Mouse (Mus musculus) CH12.LX (cell line): ENCODE measurements around the gene Msantd1. TPM values are rescaled to one million over a fixed set of nuclear protein-coding genes. Genes with fewer than 3 reads are reported as not detected.

Source experiments
- DNase-seq: peaks from one replicate; pipeline ENCODE4 v3.0.0-alpha.2; 2013; ENCODE audit errors: extremely low read depth
- H3K27ac ChIP-seq: 2 replicates; pipeline ENCODE4 v1.5.1; 2012; ENCODE audit warnings: low read depth, mild to moderate bottlenecking, control low read depth, moderate library complexity; ENCODE audit not compliant: insufficient read depth
- H3K27me3 ChIP-seq: replicated peaks from 2 replicates; pipeline ENCODE3; 2012; ENCODE audit warnings: inconsistent platforms
- H3K36me3 ChIP-seq, 2 experiments: replicated peaks in 1 of 2; 2 replicates each; pipeline versions ENCODE3 to v1.6.1; 2012; ENCODE audit warnings: inconsistent platforms in 1 of 2, low read length in 1 of 2, mild to moderate bottlenecking in 1 of 2, mixed read lengths in 1 of 2, moderate library complexity in 1 of 2; ENCODE audit not compliant: control insufficient read depth in 1 of 2, insufficient read depth in 1 of 2
- H3K4me1 ChIP-seq, 2 experiments: 2 replicates each; pipeline ENCODE4 v1.6.1; 2012; ENCODE audit warnings: inconsistent platforms in 1 of 2, moderate library complexity in 1 of 2; ENCODE audit not compliant: insufficient read depth in 2 of 2, control insufficient read depth in 1 of 2
- H3K4me2 ChIP-seq: 2 replicates; pipeline ENCODE4 v1.6.1; 2012; ENCODE audit warnings: low read depth, mild to moderate bottlenecking, control low read depth; ENCODE audit not compliant: poor library complexity, insufficient read depth, severe bottlenecking
- H3K4me3 ChIP-seq, 3 experiments: fragments of 150-350 bp in 1 of 3; sonication (generic) in 1 of 3; replicated peaks in 1 of 3; 2 replicates each; pipeline versions ENCODE3 to v1.5.1; 2011 to 2012; ENCODE audit warnings: low read depth in 2 of 3, low read length in 2 of 3, mild to moderate bottlenecking in 2 of 3, moderate library complexity in 2 of 3, control low read depth in 1 of 3, improper control_type of control experiment in 1 of 3, inconsistent platforms in 1 of 3, mixed read lengths in 1 of 3; ENCODE audit not compliant: poor library complexity in 1 of 3
- H3K79me2 ChIP-seq: replicated peaks from 2 replicates; pipeline ENCODE4 v1.6.1; 2012; ENCODE audit warnings: mild to moderate bottlenecking, moderate library complexity; ENCODE audit not compliant: control insufficient read depth, poor library complexity, insufficient read depth, severe bottlenecking; ENCODE audit errors: extremely low read depth
- H3K9ac ChIP-seq: 2 replicates; pipeline ENCODE4 v1.6.1; 2012; ENCODE audit warnings: low read depth, mild to moderate bottlenecking, control low read depth, moderate library complexity; ENCODE audit not compliant: insufficient read depth
- H3K9me3 ChIP-seq: replicated peaks from 2 replicates; pipeline ENCODE3; 2012; ENCODE audit warnings: low read length, inconsistent platforms, mixed read lengths
- BHLHE40 ChIP-seq: IDR thresholded peaks from 2 replicates; pipeline ENCODE4 v1.6.1; 2011; ENCODE audit warnings: mild to moderate bottlenecking, low read depth, low read length, improper control_type of control experiment
- CTCF ChIP-seq, 2 experiments: IDR thresholded peaks in 1 of 2; conservative IDR thresholded peaks in 1 of 2; 2 replicates each; pipeline ENCODE4 v1.5.1; 2011 to 2012; ENCODE audit warnings: low read depth in 2 of 2, low read length in 2 of 2, improper control_type of control experiment in 1 of 2, inconsistent platforms in 1 of 2, mild to moderate bottlenecking in 1 of 2, moderate library complexity in 1 of 2
- ELF1 ChIP-seq: IDR thresholded peaks from 2 replicates; pipeline ENCODE4 v1.6.1; 2014; ENCODE audit warnings: low read depth, mild to moderate bottlenecking, inconsistent platforms, low read length, improper control_type of control experiment
- EP300 ChIP-seq: IDR thresholded peaks from 2 replicates; pipeline ENCODE4 v1.6.1; 2011; ENCODE audit warnings: low read length, improper control_type of control experiment
- ETS1 ChIP-seq: conservative IDR thresholded peaks from 2 replicates; pipeline ENCODE4 v1.6.1; 2012; ENCODE audit warnings: low read depth, mild to moderate bottlenecking, inconsistent platforms, low read length, improper control_type of control experiment, moderate library complexity
- MAX ChIP-seq: IDR thresholded peaks from 2 replicates; pipeline ENCODE4 v1.6.1; 2011; ENCODE audit warnings: low read length, improper control_type of control experiment
- MXI1 ChIP-seq: IDR thresholded peaks from 2 replicates; pipeline ENCODE4 v1.6.1; 2011; ENCODE audit warnings: mild to moderate bottlenecking, low read depth, low read length, improper control_type of control experiment
- PAX5 ChIP-seq: IDR thresholded peaks from 2 replicates; pipeline ENCODE4 v1.6.1; 2012; ENCODE audit warnings: low read length, inconsistent platforms, mixed read lengths
- UBTF ChIP-seq: IDR thresholded peaks from 2 replicates; pipeline ENCODE4 v1.6.1; 2012; ENCODE audit warnings: low read depth, mild to moderate bottlenecking, inconsistent platforms, low read length, improper control_type of control experiment, moderate library complexity
- ZNF384 ChIP-seq: IDR thresholded peaks from 2 replicates; pipeline ENCODE4 v1.6.1; 2012; ENCODE audit warnings: low read depth, low read length, improper control_type of control experiment, inconsistent platforms
- dilution Hi-C: fragments of 300-500 bp; cut with MboI; formaldehyde crosslinking; loops from 2 replicates; pipeline ENCODE4 v1.14.3; 2020; ENCODE audit warnings: low sequenced_read_pairs; ENCODE audit not compliant: extremely low pct_unique_long_range_greater_than_20kb, extremely low pct_ligation_motif_present
- in situ Hi-C: fragments of 300-500 bp; cut with MboI; formaldehyde crosslinking; loops from 3 replicates; pipeline ENCODE4 v1.14.3; 2019; ENCODE audit warnings: low sequenced_read_pairs, low pct_ligation_motif_present, low pct_unique_long_range_greater_than_20kb, mixed read lengths
- polyA plus RNA-seq: library from polyadenylated mRNA; unstranded; fragments of >175 nt; gene quantifications from 2 replicates; pipeline ENCODE4 v1.2.1, GENCODE M21; 2012; ENCODE audit warnings: low read depth; ENCODE audit not compliant: insufficient read length
- total RNA-seq, 2 experiments: library from RNA; depleted of rRNA; stranded (reverse); fragments of 300-350 nt in 1 of 2; fragments of >200 nt in 1 of 2; gene quantifications; 2 replicates each; pipeline ENCODE4 v1.2.3; 2012 to 2014

The Msantd1 gene
- total and polyA plus RNA-seq, 3 experiments: 0.36 to 1.1 (median 0.38) TPM

DNA sequence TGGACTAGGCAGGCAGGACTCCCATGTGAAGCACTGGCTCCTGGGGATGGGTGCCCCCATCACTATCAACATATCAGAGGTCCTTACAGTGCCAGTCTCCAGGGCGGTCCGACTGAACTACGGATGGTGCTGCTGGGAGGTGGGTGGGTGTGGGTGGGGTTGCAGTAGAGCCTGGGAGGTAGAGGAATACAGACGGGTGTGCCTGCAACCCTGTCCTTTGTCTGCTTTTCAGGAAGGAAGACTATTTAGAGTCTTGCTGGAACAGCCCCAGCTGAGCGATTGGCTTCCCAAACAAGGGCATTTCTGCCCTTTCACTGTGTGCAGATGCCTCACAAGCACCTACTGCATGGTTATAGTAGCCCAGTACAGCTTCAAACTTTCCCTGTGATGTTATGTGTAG lies 60.6 kb downstream of the Msantd1 start:
- no peaks in the 10 kb centered on the region for H3K9me3 ChIP-seq
- no peaks in the 10 kb centered on the region for H3K36me3 ChIP-seq
- H3K27me3 ChIP-seq: no peaks in the 10 kb centered on the region
- dilution Hi-C loops: no loop called here
- no peak overlapping the region for H3K9ac ChIP-seq
- H3K27ac ChIP-seq: no peak overlapping the region
- H3K4me2 ChIP-seq: no peak overlapping the region
- no peak overlapping the region for H3K4me3 ChIP-seq
- TF ChIP-seq PAX5 (no peak), ETS1 (no peak), ELF1 (no peak), MAX (no peak)
- TF ChIP-seq, all 38 proteins: peak for 0
- H3K79me2 ChIP-seq: no peaks in the 10 kb centered on the region
- peaks cover 0 to 20% of the 10 kb centered on the region in 2 experiments; a peak in 2 of 4 replicates for H3K4me1 ChIP-seq
- DNase-seq: no peak
- in situ Hi-C loops: no loop called here

DNA sequence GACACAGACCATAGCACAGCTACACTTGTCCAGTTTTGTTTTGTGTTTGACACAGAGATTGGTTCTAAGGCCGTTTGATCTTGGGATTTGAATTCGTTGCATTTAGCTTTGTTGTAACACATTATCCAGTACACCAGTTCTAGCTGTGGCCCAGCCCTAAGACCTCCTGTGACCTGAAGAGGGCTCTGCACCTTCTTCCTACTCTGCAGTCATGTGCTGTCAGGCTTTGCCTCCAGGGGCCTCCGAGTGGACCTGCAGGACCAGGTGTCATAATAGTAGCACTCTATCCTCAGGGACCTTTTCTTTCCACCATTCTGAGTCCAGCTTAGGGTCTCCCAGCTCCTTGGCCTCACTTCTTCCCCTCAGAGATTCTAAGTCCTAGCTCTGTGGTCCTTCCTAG lies 64.7 kb downstream of the Msantd1 start:
- in situ Hi-C loops: no loop called here
- TF ChIP-seq MXI1: no peak
- TF ChIP-seq UBTF: no peak
- peak; percentile 44; the same call in 1 of the 2 replicates for TF ChIP-seq BHLHE40
- peak in 1 of 2 experiments; percentile 57; a peak in 2 of 4 replicates for TF ChIP-seq CTCF (conservative IDR thresholded peaks at IDR 0.05 in 1 of 2, IDR thresholded peaks at IDR 0.05 in 1 of 2; ENCODE audit: low read depth in 2 of 2, low read length in 2 of 2)
- TF ChIP-seq EP300: no peak
- no peak for TF ChIP-seq ZNF384
- dilution Hi-C loops: no loop called here
- H3K36me3 ChIP-seq: no peaks in the 10 kb centered on the region
- H3K4me1 ChIP-seq: peaks cover 4 to 21% of the 10 kb centered on the region in 2 experiments
- H3K9me3 ChIP-seq: no peaks in the 10 kb centered on the region
- H3K4me2 ChIP-seq: no peak overlapping the region
- no peak for DNase-seq
- H3K9ac ChIP-seq: no peak overlapping the region
- no peak overlapping the region for H3K27ac ChIP-seq
- H3K27me3 ChIP-seq: peaks cover 5% of the 10 kb centered on the region
- H3K4me3 ChIP-seq: no peak overlapping the region
- H3K79me2 ChIP-seq: no peaks in the 10 kb centered on the region

Other genes starting within 250 kb of the Msantd1 start
- gene Nop14, start 247.9 kb upstream of the Msantd1 start, total RNA-seq (2012; rRNA removed): 46.1 and 51.0 TPM in 2 replicates
- 35.5 and 36.6 TPM in 2 replicates for gene Nop14, start 247.9 kb upstream of the Msantd1 start, total RNA-seq (2014; rRNA removed)
- gene Nop14, start 247.9 kb upstream of the Msantd1 start, polyA plus RNA-seq: 101 and 109 TPM in 2 replicates
- 0.63 and 0.76 TPM in 2 replicates for gene Grk4, start 247.6 kb upstream of the Msantd1 start, total RNA-seq (2012; rRNA removed)
- 0.39 and 0.56 TPM in 2 replicates for gene Grk4, start 247.6 kb upstream of the Msantd1 start, total RNA-seq (2014; rRNA removed)
- 0.81 and 1.4 TPM in 2 replicates for gene Grk4, start 247.6 kb upstream of the Msantd1 start, polyA plus RNA-seq
- 18.1 and 18.7 TPM in 2 replicates for gene Htt, start 146.3 kb upstream of the Msantd1 start, total RNA-seq (2012; rRNA removed)
- gene Htt, start 146.3 kb upstream of the Msantd1 start, total RNA-seq (2014; rRNA removed): 10.2 TPM in 2 replicates
- gene Htt, start 146.3 kb upstream of the Msantd1 start, polyA plus RNA-seq: 14.8 and 18.1 TPM in 2 replicates
- gene Rgs12, start 41.4 kb downstream of the Msantd1 start, total RNA-seq (2012; rRNA removed): 5.9 and 6.8 TPM in 2 replicates
- 9.8 and 10.1 TPM in 2 replicates for gene Rgs12, start 41.4 kb downstream of the Msantd1 start, total RNA-seq (2014; rRNA removed)
- 8.1 and 8.3 TPM in 2 replicates for gene Rgs12, start 41.4 kb downstream of the Msantd1 start, polyA plus RNA-seq
- gene Hgfac, start 133.5 kb downstream of the Msantd1 start, total RNA-seq (2012; rRNA removed): 0.21 TPM in 1 of 2 replicates, not detected in the other
- gene Hgfac, start 133.5 kb downstream of the Msantd1 start, total RNA-seq (2014; rRNA removed): not detected in 2 replicates
- not detected in 2 replicates for gene Hgfac, start 133.5 kb downstream of the Msantd1 start, polyA plus RNA-seq
- 0.04 TPM in 1 of 2 replicates, not detected in the other for gene Dok7, start 148.8 kb downstream of the Msantd1 start, total RNA-seq (2012; rRNA removed)
- not detected in 2 replicates for gene Dok7, start 148.8 kb downstream of the Msantd1 start, total RNA-seq (2014; rRNA removed)
- not detected in 2 replicates for gene Dok7, start 148.8 kb downstream of the Msantd1 start, polyA plus RNA-seq
- 39.6 and 44.5 TPM in 2 replicates for gene Lrpap1, start 197.8 kb downstream of the Msantd1 start, total RNA-seq (2012; rRNA removed)
- gene Lrpap1, start 197.8 kb downstream of the Msantd1 start, total RNA-seq (2014; rRNA removed): 22.9 and 26.5 TPM in 2 replicates
- gene Lrpap1, start 197.8 kb downstream of the Msantd1 start, polyA plus RNA-seq: 43.7 and 55.5 TPM in 2 replicates